Mouse (Mus musculus) intestine, postnatal 0 days (tissue): ENCODE measurements around the gene Gdf1. TPM values are rescaled to one million over a fixed set of nuclear protein-coding genes. Genes with fewer than 3 reads are reported as not detected.

Source experiments
- ATAC-seq: fragments of 200-750 bp; cut with Nextera tagmentation; 2 replicates; pipeline ENCODE4 v1.8.0; 2017; ENCODE audit warnings: mild to moderate bottlenecking, moderate TSS enrichment, moderate library complexity
- H3K27ac ChIP-seq: fragments of 300-500 bp; sonication (generic); 2 replicates; pipeline ENCODE4 v1.5.1; 2014; ENCODE audit warnings: mild to moderate bottlenecking, low read depth, low read length, moderate library complexity
- H3K27me3 ChIP-seq: fragments of 300-500 bp; sonication (generic); replicated peaks from 2 replicates; pipeline ENCODE4 v1.6.1; 2014; ENCODE audit warnings: low read length, mixed read lengths; ENCODE audit not compliant: control insufficient read depth, insufficient read depth
- H3K36me3 ChIP-seq: fragments of 300-500 bp; sonication (generic); 2 replicates; pipeline ENCODE4 v1.6.1; 2014; ENCODE audit warnings: mild to moderate bottlenecking, moderate library complexity; ENCODE audit not compliant: control insufficient read depth, insufficient read depth
- H3K4me1 ChIP-seq: fragments of 300-500 bp; sonication (generic); replicated peaks from 2 replicates; pipeline ENCODE4 v1.6.1; 2014; ENCODE audit warnings: antibody characterized with exemption, low read length, mixed read lengths; ENCODE audit not compliant: control insufficient read depth, insufficient read depth
- H3K4me2 ChIP-seq: fragments of 300-500 bp; sonication (generic); replicated peaks from 2 replicates; pipeline ENCODE4 v1.6.1; 2014; ENCODE audit warnings: low read depth, mild to moderate bottlenecking, moderate library complexity
- H3K4me3 ChIP-seq: fragments of 300-500 bp; sonication (generic); 2 replicates; pipeline ENCODE4 v1.5.1; 2014; ENCODE audit warnings: low read depth, low read length
- H3K9ac ChIP-seq: fragments of 300-500 bp; sonication (generic); 2 replicates; pipeline ENCODE4 v1.6.1; 2014; ENCODE audit warnings: mild to moderate bottlenecking, low read depth, low read length
- H3K9me3 ChIP-seq: fragments of 300-500 bp; sonication (generic); 2 replicates; pipeline ENCODE4 v1.6.1; 2016; ENCODE audit warnings: mixed run types; ENCODE audit not compliant: control insufficient read depth
- CTCF ChIP-seq: sonication (generic); IDR thresholded peaks from 2 replicates; pipeline ENCODE4 v1.5.1; 2016; ENCODE audit warnings: low read depth, mild to moderate bottlenecking, control low read depth, antibody characterized with exemption, moderate library complexity
- WGBS: fragments of 180-500 bp; shearing (Covaris S2); extraction: QIAGEN DNeasy Blood & Tissue Kit; methylation state at CpG from one replicate; pipeline ENCODE4 v1.1.7; 2014; 5-methylcytosine and 5-hydroxymethylcytosine counted together
- polyA plus RNA-seq: library from polyadenylated mRNA; unstranded; fragments of >200 nt; fragmentation: Nextera tagmentation; extraction: Ambion mirVana; gene quantifications from 2 replicates; pipeline ENCODE4 v1.2.1, GENCODE M21; 2015

Gene Gdf1
- polyA plus RNA-seq, 1 experiment from 2014 or later: not detected

DNA sequence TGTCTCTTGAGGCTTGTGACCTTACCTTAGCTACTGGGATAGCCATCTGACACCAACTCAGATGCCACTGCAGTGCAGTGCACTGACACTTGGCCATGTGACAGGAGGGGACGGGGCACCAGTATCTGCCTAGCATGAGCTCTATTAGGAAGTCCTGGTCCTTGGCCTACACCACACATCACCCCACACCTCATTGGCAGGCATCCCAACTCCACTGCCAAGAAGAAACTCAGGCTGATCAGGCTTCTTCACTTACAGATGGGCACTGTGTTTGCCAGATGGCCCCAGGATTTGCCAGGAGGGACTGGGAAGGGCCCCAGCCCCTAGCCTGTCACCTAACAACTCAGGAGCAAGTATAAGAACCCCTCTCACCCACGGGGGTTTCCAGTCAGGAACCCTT lies 16.2 kb upstream of the Gdf1 start:
- Histone ChIP-seq H3K4me1 (0 out of 2 replicates have a peak, but pooled peaks cover 4% of the 10 kb centered on the region), H3K4me3 (no peak overlapping the region), H3K27me3 (0 out of 2 replicates have a peak, but pooled peaks cover 3% of the 10 kb centered on the region), H3K9me3 (no peaks in the 10 kb centered on the region), H3K36me3 (peaks cover 44% of the 10 kb centered on the region), H3K27ac (no peak overlapping the region; the same call in 1 of the 2 replicates), H3K9ac (no peak overlapping the region), H3K4me2 (no peak overlapping the region)
- ATAC-seq: no peak
- 92% methylated on average over 2 of the region's 2 CpGs for WGBS
- no peak for TF ChIP-seq CTCF

DNA sequence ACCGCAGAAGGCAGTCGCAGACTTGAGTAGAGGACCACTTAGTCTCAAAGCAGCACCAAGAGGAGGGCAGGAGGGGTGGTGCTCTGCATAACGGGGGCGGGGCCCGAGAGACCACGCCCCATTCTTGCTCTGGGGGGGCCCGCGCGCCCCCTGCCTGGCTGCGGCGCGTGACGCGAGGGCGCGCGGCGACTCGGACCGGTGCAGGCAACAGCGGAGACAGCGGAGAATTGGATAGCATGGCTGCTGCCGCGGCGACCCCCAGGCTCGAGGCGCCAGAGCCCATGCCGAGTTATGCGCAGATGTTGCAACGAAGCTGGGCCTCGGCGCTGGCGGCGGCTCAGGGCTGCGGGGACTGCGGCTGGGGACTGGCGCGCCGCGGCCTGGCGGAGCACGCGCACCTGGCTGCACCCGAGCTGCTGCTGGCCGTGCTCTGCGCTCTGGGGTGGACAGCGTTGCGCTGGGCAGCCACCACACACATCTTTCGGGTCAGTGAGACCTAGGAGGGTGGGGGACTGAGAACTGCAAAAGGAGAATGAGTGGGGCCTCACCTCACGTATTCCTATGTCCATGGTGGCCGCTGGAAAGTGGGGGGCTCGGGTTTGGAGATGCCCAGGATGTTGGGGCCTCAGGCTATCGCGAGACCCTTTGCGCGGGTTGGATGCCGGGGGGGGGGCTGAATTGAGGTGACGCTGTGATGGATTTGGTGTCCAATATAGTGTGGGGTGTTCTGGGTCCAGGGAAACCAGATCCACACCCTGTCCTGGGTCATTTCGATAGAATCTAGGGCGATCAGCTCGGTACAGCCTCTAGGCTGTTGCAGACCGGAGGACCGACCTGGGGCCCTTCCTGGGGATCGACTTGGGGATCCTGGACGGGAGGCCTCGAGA lies 13.8 kb upstream of the Gdf1 start, which contains the start of gene Cers1:
Gene Cers1, plus strand, starts transcription at position 152 of the 887 bp plus-strand sequence.
- no peak within 1 kb of the TSS for H3K27ac ChIP-seq
- peak; percentile 12; the same call in 1 of the 2 replicates for ATAC-seq
- peak within 1 kb of the TSS; percentile 55 for H3K4me3 ChIP-seq
- H3K9me3 ChIP-seq: no peaks in the 10 kb centered on the region
- H3K4me2 ChIP-seq: peak within 1 kb of the TSS; percentile 89
- 3% methylated on average over 66 of the region's 66 CpGs for WGBS
- H3K27me3 ChIP-seq: 0 out of 2 replicates have a peak, but pooled peaks cover 3% of the 10 kb centered on the region
- peaks cover 24% of the 10 kb centered on the region for H3K36me3 ChIP-seq
- peak; percentile 15; the same call in 1 of the 2 replicates for TF ChIP-seq CTCF
- 0 out of 2 replicates have a peak within 1 kb of the TSS, but pooled peaks have one; percentile 23 for H3K9ac ChIP-seq
- 0 out of 2 replicates have a peak, but pooled peaks cover 4% of the 10 kb centered on the region for H3K4me1 ChIP-seq

DNA sequence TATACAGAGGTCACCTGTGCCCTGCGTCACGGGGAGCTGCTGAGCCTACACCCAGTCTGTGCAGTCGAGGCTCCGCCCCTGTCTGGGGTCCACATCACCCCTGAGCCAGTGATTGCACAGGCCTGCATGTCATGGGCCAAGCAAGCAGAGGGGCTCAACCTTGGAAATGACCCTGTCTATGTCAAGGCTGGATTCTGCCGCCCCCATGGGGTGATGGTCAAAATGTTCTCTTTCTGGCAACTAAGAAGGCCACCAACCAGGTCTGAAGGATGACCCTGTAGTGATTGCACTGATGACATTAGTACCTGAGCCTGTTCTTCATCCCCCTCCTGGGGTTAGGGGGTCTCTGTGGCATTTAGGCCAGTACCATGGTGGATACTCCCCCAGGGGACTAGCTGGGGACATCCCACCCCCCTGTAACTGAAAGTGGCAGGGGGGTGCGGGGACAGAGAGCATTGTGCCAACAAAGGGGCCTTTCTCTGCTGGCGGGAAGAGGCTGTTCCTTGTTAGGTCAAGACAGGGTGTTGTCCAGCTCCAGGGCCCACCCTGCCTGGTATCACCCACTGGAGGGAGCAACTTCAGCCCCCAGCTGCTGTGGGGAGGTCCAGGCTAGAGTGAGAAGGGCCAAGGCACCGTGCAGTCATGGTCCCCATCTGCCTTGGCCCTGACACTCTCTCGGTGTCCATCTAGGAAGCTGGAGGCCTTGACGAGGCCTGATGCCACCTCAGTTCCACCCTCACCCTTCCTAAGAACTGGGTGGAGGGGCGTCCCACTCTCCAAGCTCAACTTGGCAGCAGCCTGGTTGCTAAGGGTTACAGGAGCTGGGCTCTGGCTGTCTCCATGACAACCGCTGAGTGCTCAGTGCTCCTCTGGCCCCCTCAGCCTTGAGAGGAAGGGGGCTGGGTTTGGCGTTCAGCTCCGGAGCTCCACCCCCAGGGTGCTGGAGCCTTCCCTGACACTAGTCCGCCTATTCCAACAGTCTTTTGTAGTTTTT lies 12.8 kb upstream of the Gdf1 start:
- Histone ChIP-seq H3K4me2 (peak overlapping the region; percentile 89), H3K36me3 (peaks cover 15% of the 10 kb centered on the region), H3K27ac (no peak overlapping the region), H3K9me3 (no peaks in the 10 kb centered on the region), H3K27me3 (0 out of 2 replicates have a peak, but pooled peaks cover 3% of the 10 kb centered on the region), H3K9ac (no peak overlapping the region), H3K4me3 (peak overlapping the region; percentile 55), H3K4me1 (0 out of 2 replicates have a peak, but pooled peaks cover 4% of the 10 kb centered on the region)
- ATAC-seq: peak; percentile 28; the same call in 1 of the 2 replicates
- 22% methylated on average over 15 of the region's 15 CpGs for WGBS
- TF ChIP-seq CTCF: peak; percentile 25; the same call in 1 of the 2 replicates

DNA sequence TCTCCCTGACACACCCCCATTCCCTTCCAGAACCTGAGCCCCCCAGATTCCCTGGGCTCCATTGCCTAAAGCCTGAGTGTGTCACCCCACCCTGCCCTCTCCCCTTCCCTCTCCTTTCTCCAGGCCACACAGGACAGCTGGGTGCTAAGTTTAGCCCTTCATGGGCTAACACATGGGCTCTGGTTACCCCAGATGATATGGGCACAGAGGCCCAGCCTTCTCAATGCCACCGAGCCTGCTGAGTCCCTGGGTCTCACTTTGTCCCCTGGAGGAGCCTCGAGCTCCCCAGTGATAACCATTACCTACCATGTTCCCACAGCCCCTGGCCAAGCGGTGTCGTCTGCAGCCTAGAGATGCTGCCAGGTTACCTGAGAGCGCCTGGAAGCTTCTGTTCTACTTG lies 11.7 kb upstream of the Gdf1 start:
- Histone ChIP-seq H3K9me3 (no peaks in the 10 kb centered on the region), H3K4me3 (no peak overlapping the region), H3K9ac (no peak overlapping the region), H3K4me2 (no peak overlapping the region), H3K4me1 (0 out of 2 replicates have a peak, but pooled peaks cover 4% of the 10 kb centered on the region), H3K27ac (no peak overlapping the region), H3K36me3 (peaks cover 7% of the 10 kb centered on the region), H3K27me3 (0 out of 2 replicates have a peak, but pooled peaks cover 3% of the 10 kb centered on the region)
- WGBS: 83% methylated on average over 5 of the region's 5 CpGs
- no peak for ATAC-seq
- no peak for TF ChIP-seq CTCF

DNA sequence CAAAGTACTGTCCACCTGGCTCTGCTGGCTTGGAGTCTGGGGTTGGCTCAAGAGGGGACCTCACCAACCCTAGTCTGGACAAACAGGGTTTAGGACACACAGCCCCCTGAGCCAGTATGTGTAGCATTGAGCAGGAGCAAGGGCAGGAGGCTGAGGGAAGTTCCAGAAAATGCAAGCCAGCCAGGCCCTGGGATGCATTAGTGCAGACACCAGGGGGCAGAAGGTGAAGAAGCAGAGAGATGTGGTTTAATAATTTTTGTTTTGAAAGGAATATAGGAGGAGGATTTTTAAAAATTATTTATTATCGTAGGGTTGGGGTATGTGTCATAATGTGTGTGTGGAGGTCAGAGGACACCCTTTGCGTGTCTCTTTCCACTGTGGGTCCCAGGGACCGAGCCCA lies 5.9 kb upstream of the Gdf1 start:
- Histone ChIP-seq H3K4me2 (no peak overlapping the region), H3K36me3 (no peaks in the 10 kb centered on the region; the same call in 1 of the 2 replicates), H3K27ac (no peak overlapping the region), H3K4me3 (no peak overlapping the region), H3K27me3 (no peaks in the 10 kb centered on the region), H3K4me1 (no peaks in the 10 kb centered on the region), H3K9ac (no peak overlapping the region), H3K9me3 (no peaks in the 10 kb centered on the region)
- peak; percentile 17; the same call in 1 of the 2 replicates for TF ChIP-seq CTCF
- whole genome bisulfite sequencing: 92% methylated on average over 3 of the region's 3 CpGs
- no peak for ATAC-seq
